Comparison of ENCODE assay signal across 8 mouse cellular contexts in genomic region chr11:69411073-69411535, GRCm38 (mm10). TPM values are rescaled to one million over a fixed set of nuclear protein-coding genes. Genes with fewer than 3 reads are reported as not detected.
DNase-seq lines count a peak whose midpoint lies in the region; ATAC-seq and TF ChIP-seq lines count a peak whose summit lies in the region.

No protein-coding gene starts in this region.

- H3K36me3 ChIP-seq in forebrain, embryonic 15.5 days = peaks cover 25% of the 10 kb centered on the region
- peaks cover 38% of the 10 kb centered on the region for H3K36me3 ChIP-seq in lung, embryonic 14.5 days (ENCODE audit: insufficient read depth)

- peaks cover 60% of the 10 kb centered on the region for H3K4me1 ChIP-seq in forebrain, embryonic 15.5 days
- H3K4me1 ChIP-seq in lung, embryonic 14.5 days (ENCODE audit: insufficient read depth) = peaks cover 28% of the 10 kb centered on the region

- peak overlapping the region; percentile 89 for H3K9ac ChIP-seq in forebrain, embryonic 15.5 days (replicated peaks)
- H3K9ac ChIP-seq in lung, embryonic 14.5 days = peak overlapping the region; percentile 68

- peak; percentile 97 for DNase-seq in ES-CJ7 (ENCODE audit: low read depth, low spot score)
- DNase-seq in cerebellum, adult 11-12 months = peak; percentile 93
- DNase-seq in heart, postnatal 25 days (ENCODE audit: low spot score) = peak; percentile 91
- peak; percentile 92 to 94 for DNase-seq in layer of hippocampus, adult 2 months (ENCODE audit: low spot score in 2 of 2)
- DNase-seq in lung, embryonic 14.5 days = peak; percentile 100
- peak; percentile 86 for DNase-seq in ovary, adult 18-20 months (ENCODE audit: low spot score)
- DNase-seq in thymus, postnatal 0 days (ENCODE audit: low spot score) = peak; percentile 92

- ATAC-seq in forebrain, embryonic 15.5 days (replicated peaks) = peak; percentile 20
- peak; percentile 39 for ATAC-seq in lung, embryonic 14.5 days (ENCODE audit: insufficient read depth)

- peak overlapping the region; percentile 93 for H3K4me2 ChIP-seq in forebrain, embryonic 15.5 days (replicated peaks)
- H3K4me2 ChIP-seq in lung, embryonic 14.5 days = peak overlapping the region; percentile 97

- no peaks in the 10 kb centered on the region for H3K27me3 ChIP-seq in forebrain, embryonic 15.5 days
- no peaks in the 10 kb centered on the region for H3K27me3 ChIP-seq in lung, embryonic 14.5 days (ENCODE audit: insufficient read depth, low read length)

- no peaks in the 10 kb centered on the region for H3K9me3 ChIP-seq in forebrain, embryonic 15.5 days
- H3K9me3 ChIP-seq in lung, embryonic 14.5 days (ENCODE audit: low read depth, low read length) = no peaks in the 10 kb centered on the region

- H3K4me3 ChIP-seq in forebrain, embryonic 15.5 days = peak overlapping the region; percentile 79
- H3K4me3 ChIP-seq in layer of hippocampus, adult 2 months = peak overlapping the region; percentile 87
- H3K4me3 ChIP-seq in lung, embryonic 14.5 days (ENCODE audit: low read depth, low read length) = peak overlapping the region; percentile 73

- no peak for TF ChIP-seq CTCF in layer of hippocampus, adult 2 months (conservative IDR thresholded peaks at IDR 0.05)
- no peak for TF ChIP-seq CTCF in lung, embryonic 14.5 days (IDR thresholded peaks at IDR 0.05; ENCODE audit: low read depth)

- intact Hi-C loops in heart, postnatal 25 days (cut with DNase I) = no loop called here

- WGBS in forebrain, embryonic 15.5 days = 0% methylated on average over 26 of the region's 26 CpGs
- under 1% methylated on average over 26 of the region's 26 CpGs for WGBS in lung, embryonic 14.5 days

- H3K27ac ChIP-seq in forebrain, embryonic 15.5 days (replicated peaks) = peak overlapping the region; percentile 99
- peak overlapping the region; percentile 99 for H3K27ac ChIP-seq in layer of hippocampus, adult 2 months
- H3K27ac ChIP-seq in lung, embryonic 14.5 days (ENCODE audit: low read depth) = peak overlapping the region; percentile 98

RNA-seq across cellular contexts. Expression of gene Kdm6b, which starts 2.4 kb away (rescaled TPM):
- polyA plus RNA-seq in forebrain, embryonic 15.5 days (2015; fragmentation: Nextera tagmentation; extraction: Ambion mirVana) = 56.6 and 58.9 TPM in 2 replicates
- 10 to 100 TPM; 25.6 to 30.3 TPM for total RNA-seq in heart, postnatal 25 days (2021)
- total RNA-seq in layer of hippocampus, adult 2 months (2021) = 10 to 100 TPM; 34.3 to 40.9 TPM
- 22.9 and 24.4 TPM in 2 replicates for polyA plus RNA-seq in lung, embryonic 14.5 days (2014; fragmentation: Nextera tagmentation; extraction: Ambion mirVana)
- polyA plus RNA-seq in thymus, postnatal 0 days (2015; fragmentation: Nextera tagmentation; extraction: Ambion mirVana) = 31.5 and 45.6 TPM in 2 replicates

RNA-seq across cellular contexts. Expression of gene Tmem88, which starts 13.1 kb away (rescaled TPM):
- 5.9 and 6.7 TPM in 2 replicates for polyA plus RNA-seq in forebrain, embryonic 15.5 days (2015; fragmentation: Nextera tagmentation; extraction: Ambion mirVana)
- 10 to 100 TPM; 22.5 to 23.7 TPM for total RNA-seq in heart, postnatal 25 days (2021)
- 1 to 10 TPM; 2.6 to 5.0 TPM for total RNA-seq in layer of hippocampus, adult 2 months (2021)
- polyA plus RNA-seq in lung, embryonic 14.5 days (2014; fragmentation: Nextera tagmentation; extraction: Ambion mirVana) = 37.5 and 39.1 TPM in 2 replicates
- polyA plus RNA-seq in thymus, postnatal 0 days (2015; fragmentation: Nextera tagmentation; extraction: Ambion mirVana) = 10.4 and 12.9 TPM in 2 replicates

RNA-seq across cellular contexts. Expression of gene Cyb5d1, which starts 15.7 kb away (rescaled TPM):
- 44.3 and 45.9 TPM in 2 replicates for polyA plus RNA-seq in forebrain, embryonic 15.5 days (2015; fragmentation: Nextera tagmentation; extraction: Ambion mirVana)
- 10 to 100 TPM; 26.1 to 29.3 TPM for total RNA-seq in heart, postnatal 25 days (2021)
- total RNA-seq in layer of hippocampus, adult 2 months (2021) = 10 to 100 TPM; 43.6 to 45.0 TPM
- polyA plus RNA-seq in lung, embryonic 14.5 days (2014; fragmentation: Nextera tagmentation; extraction: Ambion mirVana) = 26.8 and 27.2 TPM in 2 replicates
- 25.9 and 28.3 TPM in 2 replicates for polyA plus RNA-seq in thymus, postnatal 0 days (2015; fragmentation: Nextera tagmentation; extraction: Ambion mirVana)

RNA-seq across cellular contexts. Expression of gene Naa38, which starts 15.8 kb away (rescaled TPM):
- polyA plus RNA-seq in forebrain, embryonic 15.5 days (2015; fragmentation: Nextera tagmentation; extraction: Ambion mirVana) = 89.4 and 91.9 TPM in 2 replicates
- 10 to 100 TPM; 97.5 to 99.2 TPM for total RNA-seq in heart, postnatal 25 days (2021)
- 100 to 1,000 TPM; 109 to 127 TPM for total RNA-seq in layer of hippocampus, adult 2 months (2021)
- 169 and 173 TPM in 2 replicates for polyA plus RNA-seq in lung, embryonic 14.5 days (2014; fragmentation: Nextera tagmentation; extraction: Ambion mirVana)
- 194 and 211 TPM in 2 replicates for polyA plus RNA-seq in thymus, postnatal 0 days (2015; fragmentation: Nextera tagmentation; extraction: Ambion mirVana)

RNA-seq across cellular contexts. Expression of gene Chd3, which starts 41.9 kb away (rescaled TPM):
- polyA plus RNA-seq in forebrain, embryonic 15.5 days (2015; fragmentation: Nextera tagmentation; extraction: Ambion mirVana) = 127 and 138 TPM in 2 replicates
- 10 to 100 TPM; 26.4 to 27.9 TPM for total RNA-seq in heart, postnatal 25 days (2021)
- 100 to 1,000 TPM; 541 to 561 TPM for total RNA-seq in layer of hippocampus, adult 2 months (2021)
- 57.3 and 59.9 TPM in 2 replicates for polyA plus RNA-seq in lung, embryonic 14.5 days (2014; fragmentation: Nextera tagmentation; extraction: Ambion mirVana)
- polyA plus RNA-seq in thymus, postnatal 0 days (2015; fragmentation: Nextera tagmentation; extraction: Ambion mirVana) = 10.7 and 13.2 TPM in 2 replicates

Comparison
In these comparisons a context has a peak if more than half of its experiments do, and no peak if none do; other contexts are left out.
1. Peak in every context shown above with its lines: DNase-seq, ATAC-seq, H3K4me3 ChIP-seq and H3K27ac ChIP-seq.